Mouse (Mus musculus) myocyte (in vitro differentiated cells): ENCODE results near the gene Sypl.

ENCODE experiments used
- MAX ChIP-seq: IDR thresholded peaks from one replicate; pipeline ENCODE4 v1.6.1; 2011; ENCODE audit warnings: low read depth, mild to moderate bottlenecking, control low read depth
- POLR2A ChIP-seq: IDR thresholded peaks from one replicate; pipeline ENCODE4 v1.6.1; 2011; ENCODE audit warnings: low read depth, mild to moderate bottlenecking, control low read depth, moderate library complexity; ENCODE audit not compliant: insufficient read length
- POLR2AphosphoS2 ChIP-seq: IDR thresholded peaks from one replicate; pipeline ENCODE4 v1.6.1; 2011; ENCODE audit warnings: low read depth, control low read depth; ENCODE audit not compliant: insufficient read length
- TCF12 ChIP-seq: IDR thresholded peaks from one replicate; pipeline ENCODE4 v1.6.1; 2011; ENCODE audit warnings: mild to moderate bottlenecking, control low read depth; ENCODE audit not compliant: poor library complexity, insufficient read depth, severe bottlenecking
- TCF3 ChIP-seq: IDR thresholded peaks from one replicate; pipeline ENCODE4 v1.6.1; 2011; ENCODE audit warnings: low read depth, control low read depth; ENCODE audit not compliant: insufficient read length

DNA sequence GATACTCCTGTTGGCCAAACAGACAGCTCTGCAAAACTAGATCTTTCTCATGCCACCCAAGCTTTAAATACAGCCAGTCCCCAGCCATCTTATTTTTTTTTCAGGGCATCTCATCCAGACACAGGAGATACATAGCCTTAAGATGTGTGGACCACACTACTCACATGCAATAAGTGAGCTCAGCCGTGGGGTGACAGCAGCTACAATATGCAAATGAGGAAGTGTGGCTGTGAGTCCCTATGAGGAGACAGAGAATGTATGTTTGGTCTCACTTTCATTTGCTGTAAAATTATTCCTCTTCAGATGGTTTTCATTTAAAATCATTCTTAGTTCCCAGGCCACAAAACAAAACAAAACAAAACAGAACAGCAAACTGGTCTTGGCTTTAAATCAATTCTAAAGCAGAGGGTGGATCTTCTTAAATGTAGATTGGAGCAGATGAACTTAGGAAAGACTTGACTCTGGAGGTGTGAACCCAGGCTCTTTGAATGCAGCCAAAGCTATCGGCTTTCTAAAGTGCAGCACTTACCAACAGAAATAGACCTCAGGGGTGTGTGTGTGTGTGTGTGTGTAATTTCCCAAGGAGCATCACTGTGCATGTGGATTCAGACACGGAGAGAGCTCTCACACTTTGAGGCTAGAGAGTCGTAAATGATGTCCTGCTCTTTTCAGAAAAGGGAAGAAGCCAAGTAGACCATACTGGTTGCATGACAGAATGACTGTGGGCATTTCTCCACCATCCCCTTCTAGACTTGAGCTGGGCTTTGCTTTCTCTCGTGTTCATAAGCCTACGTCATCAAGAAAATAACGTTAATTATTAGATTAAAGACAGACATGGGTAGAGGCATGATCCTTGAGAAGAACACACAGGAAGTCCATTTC is 63.4 kb downstream of the Sypl start:
- TF ChIP-seq POLR2A, result no peak
- TF ChIP-seq TCF12, result no peak
- TF ChIP-seq POLR2AphosphoS2, result no peak
- TF ChIP-seq TCF3, result no peak
- no peak for TF ChIP-seq MAX
